Mouse (Mus musculus): ENCODE results near the gene Glud1.

Glud1 gene

GRCm38 (mm10) chr14:34377121-34377520, 66.6 kb downstream of the Glud1 start:
- no peak for DNase-seq (ENCODE audit: low read depth, low spot score)

- DNase-seq (ENCODE audit: low read depth, low spot score): peak; percentile 89
Observed at GRCm38 (mm10) chr14:34378560-34379331, 68.2 kb downstream of the Glud1 start.

GRCm38 (mm10) chr14:34382921-34383704, 72.6 kb downstream of the Glud1 start:
- DNase-seq (ENCODE audit: low read depth, low spot score): peak; percentile 50

- DNase-seq (ENCODE audit: low read depth, low spot score): no peak
Observed at GRCm38 (mm10) chr14:34393295-34393694, 82.8 kb downstream of the Glud1 start.
